Mouse (Mus musculus) cerebellum, adult 18-20 months (tissue): ENCODE results near the gene Ube2e1.
"Not testable (repeated sequence)": the region's sequence is repeated elsewhere in the genome, so short reads cannot be mapped to it uniquely, and the experiment has no call there.

Source experiments
- DNase-seq, 2 experiments: peaks; one replicate each; pipeline ENCODE4 v3.0.0; 2021

Gene Ube2e1

DNA sequence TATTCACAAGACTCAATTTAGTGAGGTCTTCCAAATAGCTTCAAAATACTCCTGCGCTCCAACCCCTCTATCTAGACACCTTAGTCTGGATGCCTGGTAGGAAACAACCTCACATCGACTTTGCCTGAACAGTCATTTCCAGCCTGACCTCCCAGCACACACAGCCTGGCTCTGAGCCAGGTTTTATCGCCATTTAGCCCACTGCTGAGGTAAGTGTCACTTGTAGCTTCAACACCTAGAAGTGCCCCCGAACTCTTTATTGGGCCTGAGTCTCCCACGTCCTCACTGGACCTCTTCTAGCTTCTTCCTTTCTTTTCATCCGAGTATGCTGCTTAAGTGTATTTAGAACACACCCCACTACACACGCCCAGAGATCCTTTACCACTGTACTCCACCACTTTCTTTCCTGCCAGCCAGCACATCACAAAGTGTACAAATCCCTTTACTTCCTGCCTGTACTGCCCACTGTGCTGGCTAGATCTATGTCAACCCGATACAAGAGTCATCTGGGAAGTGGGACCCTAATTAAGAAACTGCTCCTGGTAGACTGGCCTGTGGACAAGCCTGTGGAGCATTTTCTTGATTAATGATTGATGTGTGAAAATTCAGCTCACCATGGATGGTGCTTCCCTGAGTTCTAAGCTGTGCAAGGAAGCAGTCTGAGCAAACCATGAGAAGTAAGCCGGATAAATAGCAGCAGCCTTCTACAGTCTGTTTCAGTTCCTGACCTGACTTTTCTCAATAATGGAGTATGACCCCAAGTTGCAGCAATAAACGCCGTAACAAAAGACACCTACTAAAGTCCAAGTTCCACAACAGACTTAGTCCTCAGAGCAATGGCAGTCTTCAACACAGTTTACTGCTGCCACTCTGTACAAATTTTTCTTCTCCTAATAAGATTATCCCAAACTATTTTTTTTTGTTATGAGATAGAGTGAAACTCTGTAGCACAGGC lies 13.9 kb downstream of the Ube2e1 start:
- no peak for DNase-seq

DNA sequence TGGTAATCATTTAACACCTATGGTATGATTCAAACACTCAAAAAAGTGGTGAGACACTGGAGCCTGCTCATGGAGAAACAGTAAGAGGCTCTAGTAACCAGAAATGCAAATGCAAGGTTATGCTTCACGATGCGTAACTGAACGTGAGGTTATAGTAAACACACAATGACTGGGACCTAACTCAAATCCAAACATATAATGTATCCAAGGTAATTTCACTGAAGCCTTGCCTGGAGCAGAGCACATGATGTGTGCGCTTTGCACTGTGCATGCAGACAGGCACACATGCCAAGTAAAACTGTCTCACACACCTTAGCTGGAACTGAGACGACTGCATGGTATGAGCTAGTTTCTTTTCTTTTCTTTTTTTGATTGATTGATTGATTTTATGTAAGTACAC lies 27.5 kb downstream of the Ube2e1 start:
- no peak for DNase-seq

DNA sequence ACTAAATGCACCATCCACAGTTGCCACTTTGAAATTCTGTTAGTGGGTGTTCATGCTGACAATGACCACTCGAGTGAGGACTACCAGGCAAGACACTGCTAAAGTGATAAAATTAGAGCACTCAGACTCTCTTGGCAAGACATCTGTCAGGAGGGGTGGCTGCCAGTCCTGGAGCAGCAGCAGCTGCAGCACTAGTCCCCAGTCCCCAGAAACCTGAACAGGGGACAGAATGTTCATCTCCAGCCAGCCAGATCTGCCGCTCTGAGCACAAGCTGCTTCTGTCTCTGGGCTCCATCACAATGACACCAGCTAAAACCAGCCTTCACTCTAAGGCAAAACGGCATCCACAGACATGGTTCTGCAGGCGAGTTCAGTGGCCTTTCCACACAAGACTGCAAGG lies 28.4 kb downstream of the Ube2e1 start:
- DNase-seq, result peak; percentile 34 to 35

DNA sequence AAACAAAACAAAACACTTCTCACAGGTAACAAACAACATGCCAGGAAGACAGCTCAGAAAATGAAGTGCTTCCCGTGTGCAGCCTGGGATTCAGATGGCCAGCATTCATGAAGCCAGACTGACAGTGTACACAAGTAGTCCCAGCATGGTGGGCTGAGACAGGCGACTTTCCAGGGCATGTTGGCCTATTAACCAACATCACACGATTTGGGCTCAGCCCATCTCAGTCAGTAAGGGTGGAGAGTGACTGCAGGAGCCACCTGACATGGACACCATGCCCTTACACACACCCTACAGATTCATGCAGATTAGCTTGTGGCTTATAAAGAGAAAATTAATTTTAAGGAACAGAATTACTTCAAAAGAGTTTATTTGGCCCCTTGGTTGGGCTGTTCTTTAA lies 28.9 kb downstream of the Ube2e1 start:
- DNase-seq, result no peak

DNA sequence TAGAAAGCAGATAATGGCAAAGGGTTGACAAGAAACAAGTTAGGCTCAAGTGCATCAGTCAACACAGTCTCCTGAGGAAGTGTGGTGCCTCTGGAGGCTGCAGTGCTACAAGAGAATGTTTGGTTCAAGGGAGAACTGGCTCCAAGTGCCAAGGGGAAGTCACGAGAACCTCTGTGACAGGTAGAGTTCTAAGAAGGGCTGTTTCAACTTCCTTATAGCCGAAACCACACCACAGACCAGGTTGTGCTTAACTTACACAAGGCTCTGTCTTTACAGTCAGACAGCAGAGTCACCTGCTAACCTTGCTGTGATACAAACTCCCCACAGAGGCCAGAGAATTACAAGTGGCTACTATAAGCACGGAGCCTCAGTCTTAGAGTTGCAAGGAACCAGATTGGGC lies 30.1 kb downstream of the Ube2e1 start:
- no peak for DNase-seq

DNA sequence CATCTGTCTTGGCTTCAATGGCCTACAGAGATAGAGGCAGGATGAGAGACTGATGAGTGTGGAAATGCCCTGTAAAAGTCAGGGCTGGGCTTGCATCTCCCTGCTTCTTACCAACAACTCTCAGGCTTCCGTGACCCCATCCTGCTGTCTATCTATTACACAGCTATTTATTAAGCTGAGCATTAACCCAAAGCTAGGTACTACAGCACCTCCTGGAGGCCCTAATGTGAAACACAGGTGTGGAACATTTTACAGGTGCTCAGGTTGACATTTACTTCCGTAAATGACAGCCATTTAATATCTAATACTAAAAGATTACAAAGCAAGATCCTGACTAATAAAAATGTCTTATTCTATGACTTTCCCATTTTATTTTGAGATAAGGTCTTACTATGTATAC lies 31.0 kb downstream of the Ube2e1 start:
- no peak for DNase-seq

DNA sequence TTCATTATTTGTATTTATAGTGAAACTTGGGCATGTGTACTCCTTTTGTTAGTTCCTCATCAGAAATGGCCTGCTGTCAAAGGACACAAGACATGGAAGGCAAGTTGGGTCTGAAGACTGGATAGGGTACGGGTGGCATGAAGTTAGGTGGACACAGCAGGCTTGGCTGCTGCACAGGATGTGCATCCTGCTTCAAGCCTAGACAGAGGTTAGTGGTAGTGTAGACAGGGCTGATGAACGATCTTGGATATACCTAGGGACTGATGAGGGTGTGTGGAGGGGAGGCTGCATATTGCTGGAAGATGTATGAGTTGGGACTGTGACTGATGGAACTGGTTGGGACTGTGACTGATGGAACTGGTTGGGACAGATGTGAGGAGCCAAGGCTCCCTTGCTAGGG lies 32.8 kb downstream of the Ube2e1 start:
- DNase-seq, result no peak

DNA sequence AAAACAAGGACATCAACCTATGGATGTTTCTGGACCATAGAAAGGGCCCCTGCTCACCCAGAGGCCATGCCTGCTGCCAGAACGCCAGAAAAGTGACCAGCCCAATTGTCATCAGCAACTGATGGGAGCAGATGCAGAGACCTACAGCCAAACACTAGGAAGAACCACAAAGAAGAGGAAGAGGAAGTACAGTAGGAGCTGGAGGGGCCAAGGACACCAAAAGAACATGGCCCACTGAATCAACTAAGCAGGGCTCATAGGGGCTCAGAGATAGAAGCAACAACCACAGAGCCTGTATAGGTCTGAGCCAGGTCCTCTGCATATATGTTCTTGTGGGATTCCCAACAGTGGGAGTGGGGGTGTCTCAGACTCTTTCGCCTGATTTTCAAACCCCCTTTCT lies 34.2 kb downstream of the Ube2e1 start:
- no peak for DNase-seq

DNA sequence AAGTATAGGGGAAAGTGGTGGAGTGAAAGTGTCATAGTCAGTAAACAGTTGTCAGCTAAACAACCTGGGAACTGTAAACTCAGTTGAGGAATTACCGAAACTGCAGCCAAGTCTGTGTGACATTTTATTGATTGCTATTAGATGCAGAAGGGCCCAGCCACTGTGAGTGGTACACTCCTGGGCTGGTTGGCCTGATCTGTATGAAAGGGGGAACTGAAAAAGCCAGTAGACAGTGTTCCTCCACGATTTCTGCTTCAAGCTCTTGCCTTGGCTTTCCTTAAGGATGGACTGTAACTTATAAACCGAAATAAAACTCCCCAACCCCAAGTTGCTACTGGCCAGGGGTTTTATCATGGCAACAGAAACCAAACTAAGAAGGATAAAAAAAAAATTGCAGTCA lies 39.1 kb downstream of the Ube2e1 start:
- no peak for DNase-seq

DNA sequence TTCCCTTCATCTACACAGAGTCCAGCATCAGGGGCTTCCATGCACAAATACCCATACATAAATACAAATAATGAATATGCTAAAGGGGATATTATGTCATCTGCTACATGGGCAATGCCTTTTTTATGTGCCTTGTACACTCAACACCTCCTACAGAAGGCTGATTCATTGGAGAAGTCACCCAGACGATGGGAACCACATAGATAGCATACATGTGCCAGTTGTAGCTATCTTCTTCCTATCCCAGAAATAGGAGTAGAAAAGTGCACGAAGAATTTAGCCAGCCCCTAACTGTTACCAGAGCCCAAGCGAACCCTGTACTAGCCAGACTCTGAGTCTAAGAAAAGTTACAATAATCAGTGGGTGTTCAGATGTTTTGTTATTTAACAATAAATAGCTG lies 39.5 kb downstream of the Ube2e1 start:
- no peak for DNase-seq

DNA sequence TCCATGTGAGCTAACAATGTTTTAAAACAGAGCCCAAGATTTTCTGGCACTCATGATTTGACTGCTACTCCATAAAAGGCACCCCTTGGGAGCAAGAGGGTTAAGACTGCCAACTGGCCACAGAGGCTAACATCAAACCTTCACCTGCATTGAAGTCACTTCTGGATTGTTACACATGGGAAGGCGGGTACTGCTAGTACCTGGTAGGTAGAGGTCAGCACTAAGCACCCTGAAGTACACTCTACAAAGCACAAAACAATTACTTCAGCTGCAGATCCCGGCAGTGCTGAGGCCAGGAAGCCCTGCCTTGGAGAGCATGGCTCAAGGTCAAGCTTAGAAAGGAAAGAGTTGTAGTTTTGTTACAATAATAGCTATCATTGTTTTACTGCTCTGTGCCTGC lies 44.3 kb downstream of the Ube2e1 start:
- no peak for DNase-seq

DNA sequence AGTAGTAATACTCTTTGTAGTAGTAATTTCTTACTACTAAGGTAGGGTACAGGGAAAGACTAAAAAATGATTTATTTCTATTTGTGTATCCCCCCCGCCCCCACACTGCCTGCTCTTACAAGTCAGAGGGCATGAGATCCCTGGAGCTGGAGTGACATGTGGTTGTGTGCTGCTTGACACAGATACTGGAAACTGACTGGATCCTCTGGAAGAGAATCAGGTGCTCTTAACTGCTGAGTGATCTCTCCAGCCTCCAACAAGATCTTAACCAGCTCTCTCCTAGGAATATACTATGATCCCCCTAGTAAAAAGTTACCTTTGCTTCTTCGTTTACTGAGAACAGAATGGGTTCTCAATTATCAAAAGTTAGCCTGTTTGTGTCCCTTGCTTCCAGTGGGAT lies 45.2 kb downstream of the Ube2e1 start:
- DNase-seq, result no peak

DNA sequence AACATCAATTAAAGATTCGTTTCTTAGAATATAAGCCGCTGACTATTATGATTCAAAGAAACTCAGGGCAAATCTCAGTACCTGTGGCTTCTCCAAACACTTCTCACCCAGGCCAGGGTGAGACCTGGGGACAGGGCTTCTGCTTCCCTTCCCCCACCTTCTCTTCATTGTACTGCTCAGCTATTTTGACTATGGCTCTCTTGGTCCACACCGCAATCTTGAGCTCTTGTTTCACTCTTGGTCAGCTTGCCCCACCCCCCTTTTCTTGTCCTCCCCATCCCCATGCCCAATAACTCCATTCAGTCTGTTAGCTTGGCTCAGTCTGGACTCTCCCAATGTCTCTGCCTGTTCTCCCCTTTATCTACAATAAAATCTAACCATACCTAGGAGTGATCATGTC lies 46.2 kb downstream of the Ube2e1 start:
- no peak for DNase-seq

DNA sequence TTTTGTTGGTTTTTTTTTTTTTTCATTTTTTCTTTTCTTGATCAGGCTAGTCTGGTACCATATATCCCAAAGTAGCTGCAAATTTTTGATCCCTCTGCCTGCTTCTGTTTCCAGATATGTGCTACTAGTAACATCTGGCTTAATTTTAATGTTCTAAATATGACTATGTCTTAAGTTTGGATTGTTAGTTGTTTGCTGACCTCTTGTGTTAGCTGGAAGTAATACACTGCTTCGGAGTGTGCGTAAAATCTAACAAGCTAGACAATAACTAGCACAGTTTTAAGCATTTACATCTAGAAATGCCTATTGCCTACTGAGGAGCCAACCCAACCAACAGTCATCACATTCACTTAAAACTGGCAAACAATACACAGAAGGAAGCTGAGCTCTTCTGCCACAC lies 47.1 kb downstream of the Ube2e1 start:
- no peak for DNase-seq

DNA sequence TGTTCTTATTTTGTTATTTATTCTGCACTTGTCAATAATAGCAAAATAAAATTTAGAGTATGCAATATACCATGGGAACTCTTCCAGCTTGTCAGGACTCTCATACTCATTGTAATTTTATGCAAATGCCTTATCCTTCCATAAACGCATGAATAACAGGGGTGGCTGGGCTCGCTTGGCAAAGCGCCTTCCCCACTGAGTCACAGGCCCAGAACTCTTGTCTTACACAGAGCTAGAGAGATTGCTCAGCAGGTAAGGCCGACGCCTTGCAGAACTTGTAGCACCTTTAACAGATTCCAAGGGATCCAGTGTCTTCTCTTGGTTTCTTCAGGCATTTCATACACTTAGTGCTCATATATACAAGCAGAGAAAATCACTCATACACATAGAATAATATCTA lies 51.3 kb downstream of the Ube2e1 start:
- no peak for DNase-seq

DNA sequence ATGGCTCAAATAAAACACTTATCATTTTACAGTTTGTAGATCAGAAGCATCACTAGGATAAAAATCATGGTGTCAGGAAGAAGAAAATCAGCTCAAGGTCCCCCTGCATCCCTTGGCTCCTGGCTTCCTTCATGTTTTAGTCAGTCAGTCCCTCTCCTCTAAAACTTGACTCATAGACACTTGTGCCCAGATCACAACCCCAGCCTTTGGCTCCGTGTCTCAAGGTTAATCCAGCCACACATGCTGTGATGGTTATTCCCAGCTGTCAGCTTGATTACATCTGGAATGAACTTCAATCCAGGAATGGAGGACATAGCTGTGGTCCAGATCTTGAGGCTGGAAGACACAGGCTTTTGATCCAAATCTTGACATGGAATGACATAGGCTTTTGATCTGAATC lies 57.1 kb downstream of the Ube2e1 start:
- DNase-seq, result no peak

DNA sequence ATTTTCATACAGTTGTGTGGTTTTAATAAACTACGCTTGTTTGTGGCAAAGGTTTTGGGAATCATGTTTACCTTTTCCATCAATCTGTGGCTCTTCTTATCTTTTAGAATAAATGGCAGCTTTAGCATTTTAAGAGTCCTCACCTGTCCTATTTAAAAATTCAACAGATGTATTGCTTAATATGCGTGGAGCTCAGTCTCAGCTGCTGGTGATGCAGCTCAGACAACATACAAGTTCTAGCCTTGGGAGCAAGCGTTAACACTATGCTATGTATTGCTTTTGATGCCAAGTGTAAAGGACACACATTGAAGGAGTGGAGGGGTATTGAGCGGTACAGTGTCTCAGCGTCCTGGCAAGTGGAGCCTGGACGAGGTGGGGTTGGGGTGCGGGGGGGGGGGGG lies 60.0 kb downstream of the Ube2e1 start:
- peak; percentile 11 to 20 for DNase-seq

DNA sequence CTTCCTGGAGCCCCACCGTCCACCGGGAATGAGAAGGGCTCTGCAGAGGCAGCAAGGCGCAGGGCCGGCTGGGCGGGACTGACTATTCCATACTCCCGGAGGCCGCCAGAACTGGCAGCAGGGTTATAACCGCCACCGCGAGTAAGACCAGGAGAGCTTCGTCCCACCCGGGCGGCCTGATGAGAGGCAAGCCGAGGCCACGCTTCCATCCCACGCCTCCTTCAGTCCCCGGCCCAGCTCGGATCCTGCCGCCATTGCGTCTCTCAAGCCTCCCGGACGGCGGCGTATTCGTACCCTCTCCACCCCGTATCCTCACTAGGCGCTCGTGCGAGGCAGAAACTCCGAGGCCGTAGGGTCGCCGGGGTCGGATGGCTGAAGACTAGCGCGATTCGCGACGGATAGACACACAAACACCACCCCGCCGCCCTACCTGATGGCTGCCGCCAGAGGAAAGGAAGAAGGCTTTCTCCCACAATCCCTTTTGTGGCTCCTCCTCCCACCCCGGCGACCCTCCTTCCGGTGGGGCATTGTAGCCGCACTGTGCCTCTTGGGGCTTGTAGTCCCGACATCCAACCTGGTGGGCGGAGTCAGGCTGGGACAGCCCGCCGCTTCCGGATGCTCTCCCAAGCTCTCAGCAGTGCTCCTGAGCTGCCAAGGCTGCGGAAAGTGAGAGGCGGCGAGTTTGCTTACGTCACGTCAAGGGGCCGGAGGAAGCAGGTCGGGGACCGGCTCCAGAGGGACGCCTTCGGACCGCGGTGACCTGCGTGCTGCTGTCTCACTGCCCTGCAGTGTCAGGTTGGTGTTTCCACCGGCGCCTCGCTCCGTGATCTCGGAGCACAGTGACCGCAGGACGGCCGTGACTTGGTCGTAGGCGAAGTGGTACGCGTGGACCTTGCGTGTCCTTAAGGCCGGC lies 60.9 kb downstream of the Ube2e1 start, which contains the start of the genes Nkiras1 and Rpl15:
Nkiras1 (plus strand) TSS at position 608 of the 913 bp plus-strand sequence.
Rpl15 (minus strand) TSS at position 863 of the 913 bp plus-strand sequence.
- DNase-seq, result peak; percentile 98 to 100

DNA sequence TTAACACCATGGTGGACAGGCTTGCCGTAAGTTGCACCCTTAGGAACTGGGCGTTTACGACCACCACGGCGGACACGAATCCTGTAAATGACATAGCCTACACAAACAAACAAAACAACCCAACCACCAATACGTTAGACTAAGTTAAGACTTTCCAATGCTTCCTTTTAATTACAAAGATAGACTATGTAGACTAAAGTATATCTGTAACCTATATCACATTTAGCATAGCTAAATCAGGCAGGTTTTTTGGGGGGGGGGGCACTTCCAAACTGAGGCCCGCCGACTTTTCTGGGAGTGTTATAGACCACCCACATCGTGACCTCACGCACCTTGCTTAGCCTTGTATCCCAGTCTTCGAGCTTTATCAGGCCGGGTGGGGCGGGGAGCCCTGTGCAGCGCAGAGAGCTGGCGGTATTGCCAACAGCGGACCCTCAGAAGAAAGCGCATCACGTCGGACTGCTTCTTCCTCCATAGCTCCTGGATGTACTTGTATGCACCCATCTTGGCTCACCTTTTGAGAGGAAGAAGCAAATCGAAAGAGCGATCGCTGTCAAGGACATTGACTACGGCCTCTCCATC lies 61.6 kb downstream of the Ube2e1 start:
- not testable (repeated sequence) for DNase-seq

DNA sequence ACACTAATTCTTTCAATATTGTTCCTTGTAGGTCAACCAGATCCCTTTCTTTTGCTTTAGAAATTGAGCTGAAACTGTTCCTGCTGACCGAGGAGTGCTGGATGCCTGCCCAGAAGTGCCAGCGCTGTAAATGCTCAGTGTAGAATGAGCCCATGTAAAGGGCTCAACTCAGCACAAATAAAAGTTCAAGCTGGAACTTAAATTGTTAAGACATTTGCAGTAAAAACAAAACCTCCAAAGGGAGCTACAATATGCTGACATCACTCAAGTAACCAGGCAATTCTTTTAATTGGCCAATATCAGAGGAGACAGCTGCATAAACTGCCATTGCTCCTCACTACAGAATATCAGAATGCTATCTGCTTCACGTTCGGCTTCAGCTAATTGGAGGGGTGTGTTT lies 68.2 kb downstream of the Ube2e1 start:
- DNase-seq, result peak; percentile 36 to 52

DNA sequence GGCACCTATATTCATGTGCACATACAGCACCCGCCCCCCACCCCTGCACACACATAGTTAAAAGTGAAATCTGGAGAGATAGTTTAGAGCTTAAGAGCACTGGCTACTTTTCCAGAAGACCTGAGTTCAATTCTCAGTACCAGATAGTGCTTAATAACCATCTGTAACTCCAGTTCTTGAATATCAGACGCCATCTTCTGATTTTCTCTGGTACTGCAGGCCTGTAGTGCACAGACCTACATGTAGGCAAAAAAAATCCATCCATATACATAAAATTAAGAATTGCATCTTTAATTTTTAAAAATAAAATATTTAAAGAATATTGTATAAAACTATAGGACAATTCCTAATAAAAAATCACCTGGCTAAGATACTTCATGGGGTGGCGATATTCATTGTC lies 70.5 kb downstream of the Ube2e1 start:
- no peak for DNase-seq

DNA sequence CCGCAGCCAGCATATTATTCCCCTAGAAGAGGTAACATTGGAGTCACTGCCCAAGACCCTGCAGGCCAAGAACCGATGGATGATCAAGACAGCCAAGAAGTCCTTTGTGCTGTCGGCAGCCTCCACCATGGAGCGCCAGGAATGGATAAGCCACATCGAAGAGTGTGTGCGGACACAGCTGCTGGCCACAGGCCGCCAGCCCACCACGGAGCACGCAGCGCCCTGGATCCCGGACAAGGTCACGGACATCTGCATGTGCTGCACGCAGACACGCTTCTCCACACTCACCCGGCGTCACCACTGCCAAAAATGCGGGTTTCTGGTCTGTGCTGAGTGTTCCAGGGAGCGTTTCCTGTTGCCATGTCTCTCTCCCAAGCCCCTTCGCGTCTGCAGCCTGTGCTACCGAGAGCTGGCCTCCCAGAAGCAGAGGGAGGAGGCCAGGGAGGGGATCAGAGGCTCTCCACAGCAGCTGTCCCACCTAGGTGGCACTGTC lies 89.0 kb downstream of the Ube2e1 start:
- DNase-seq, result no peak

DNA sequence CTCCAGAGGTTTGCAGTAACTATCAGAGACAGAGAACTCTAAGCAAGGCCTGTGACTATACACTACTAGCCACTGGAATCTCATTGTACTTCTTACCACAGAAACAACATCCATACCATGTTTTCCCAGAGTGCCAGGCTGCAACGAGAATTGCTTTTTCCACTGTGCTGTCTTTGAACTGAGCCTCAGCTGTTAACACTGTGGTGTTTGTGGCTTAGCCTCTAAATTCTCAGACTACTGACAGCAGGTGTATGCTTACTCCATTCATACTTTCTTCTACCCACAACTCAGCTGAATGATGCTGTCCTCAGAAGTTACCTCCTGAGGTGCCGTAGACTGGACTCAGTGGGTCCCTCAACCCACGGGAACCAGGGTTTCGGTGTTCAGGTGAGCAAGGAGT lies 89.9 kb downstream of the Ube2e1 start:
- no peak for DNase-seq
